Mouse (Mus musculus): Measurements from ENCODE around the gene Pbx2. TPM values are rescaled to one million over a fixed set of nuclear protein-coding genes. Genes with fewer than 3 reads are reported as not detected.

Gene Pbx2
- polyA plus RNA-seq, 1 experiment from 2014 or later = 8.5 TPM

Other genes starting within 250 kb of the Pbx2 start
- gene Btnl2, start 236.4 kb upstream of the Pbx2 start, polyA plus RNA-seq (2015; fragmentation: Nextera tagmentation; extraction: Ambion mirVana) = 0.53 and 0.94 TPM in 2 replicates
- gene Btnl1, start 214.1 kb upstream of the Pbx2 start, polyA plus RNA-seq (2015; fragmentation: Nextera tagmentation; extraction: Ambion mirVana) = 1.7 and 2.1 TPM in 2 replicates
- 1.1 and 1.3 TPM in 2 replicates for gene BC051142, start 192.4 kb upstream of the Pbx2 start, polyA plus RNA-seq (2015; fragmentation: Nextera tagmentation; extraction: Ambion mirVana)
- gene Btnl4, start 113.9 kb upstream of the Pbx2 start, polyA plus RNA-seq (2015; fragmentation: Nextera tagmentation; extraction: Ambion mirVana) = 2.6 and 4.1 TPM in 2 replicates
- 1.2 and 2.8 TPM in 2 replicates for gene Btnl6, start 73.9 kb upstream of the Pbx2 start, polyA plus RNA-seq (2015; fragmentation: Nextera tagmentation; extraction: Ambion mirVana)
- 5.8 and 7.9 TPM in 2 replicates for gene Notch4, start 27.0 kb upstream of the Pbx2 start, polyA plus RNA-seq (2015; fragmentation: Nextera tagmentation; extraction: Ambion mirVana)
- gene Gpsm3, start 1.5 kb upstream of the Pbx2 start, polyA plus RNA-seq (2015; fragmentation: Nextera tagmentation; extraction: Ambion mirVana) = 10.2 and 11.9 TPM in 2 replicates
- gene Ager, start 6.6 kb downstream of the Pbx2 start, polyA plus RNA-seq (2015; fragmentation: Nextera tagmentation; extraction: Ambion mirVana) = 3.1 and 3.5 TPM in 2 replicates
- 130 and 142 TPM in 2 replicates for gene Rnf5, start 12.4 kb downstream of the Pbx2 start, polyA plus RNA-seq (2015; fragmentation: Nextera tagmentation; extraction: Ambion mirVana)
- gene Agpat1, start 13.0 kb downstream of the Pbx2 start, polyA plus RNA-seq (2015; fragmentation: Nextera tagmentation; extraction: Ambion mirVana) = 49.3 and 50.8 TPM in 2 replicates
- 3.7 and 3.8 TPM in 2 replicates for gene Egfl8, start 24.7 kb downstream of the Pbx2 start, polyA plus RNA-seq (2015; fragmentation: Nextera tagmentation; extraction: Ambion mirVana)
- 23.7 and 26.2 TPM in 2 replicates for gene Ppt2, start 37.2 kb downstream of the Pbx2 start, polyA plus RNA-seq (2015; fragmentation: Nextera tagmentation; extraction: Ambion mirVana)
- gene Prrt1, start 38.3 kb downstream of the Pbx2 start, polyA plus RNA-seq (2015; fragmentation: Nextera tagmentation; extraction: Ambion mirVana) = 0.35 and 0.63 TPM in 2 replicates
- 14.0 and 14.5 TPM in 2 replicates for gene Fkbpl, start 53.5 kb downstream of the Pbx2 start, polyA plus RNA-seq (2015; fragmentation: Nextera tagmentation; extraction: Ambion mirVana)
- gene Atf6b, start 55.9 kb downstream of the Pbx2 start, polyA plus RNA-seq (2015; fragmentation: Nextera tagmentation; extraction: Ambion mirVana) = 72.0 and 76.7 TPM in 2 replicates
- 0.97 and 1.4 TPM in 2 replicates for gene Tnxb, start 79.3 kb downstream of the Pbx2 start, polyA plus RNA-seq (2015; fragmentation: Nextera tagmentation; extraction: Ambion mirVana)
- 0.44 and 0.65 TPM in 2 replicates for gene C4b, start 152.6 kb downstream of the Pbx2 start, polyA plus RNA-seq (2015; fragmentation: Nextera tagmentation; extraction: Ambion mirVana)
- gene Cyp21a1, start 213.3 kb downstream of the Pbx2 start, polyA plus RNA-seq (2015; fragmentation: Nextera tagmentation; extraction: Ambion mirVana) = 1.1 and 1.7 TPM in 2 replicates
- gene Stk19, start 245.7 kb downstream of the Pbx2 start, polyA plus RNA-seq (2015; fragmentation: Nextera tagmentation; extraction: Ambion mirVana) = 25.7 and 26.5 TPM in 2 replicates
- gene Dxo, start 245.8 kb downstream of the Pbx2 start, polyA plus RNA-seq (2015; fragmentation: Nextera tagmentation; extraction: Ambion mirVana) = 52.9 and 53.1 TPM in 2 replicates